Mouse (Mus musculus): Measurements from ENCODE around the gene Smoc1.

Smoc1 gene

DNA sequence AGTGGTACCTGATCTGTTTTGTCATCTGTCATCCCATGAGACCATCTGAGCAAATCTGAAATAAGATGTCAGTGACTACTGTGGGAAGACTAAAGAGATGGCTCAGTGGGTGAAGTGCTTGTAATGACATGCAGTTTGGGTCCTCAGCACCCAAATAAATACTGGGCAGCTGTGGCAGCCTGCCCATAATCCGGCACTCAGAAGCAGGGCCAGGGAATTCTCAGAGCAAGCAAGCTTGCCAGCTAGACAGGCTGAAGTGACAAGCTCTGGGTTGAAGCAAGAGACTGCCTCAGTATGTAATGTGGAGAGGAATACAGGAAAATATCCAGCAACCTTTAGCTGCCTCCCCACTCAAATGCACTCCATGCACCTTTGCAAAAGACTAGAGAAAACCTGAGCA lies 58.6 kb downstream of the Smoc1 start:
- no peak for DNase-seq

DNA sequence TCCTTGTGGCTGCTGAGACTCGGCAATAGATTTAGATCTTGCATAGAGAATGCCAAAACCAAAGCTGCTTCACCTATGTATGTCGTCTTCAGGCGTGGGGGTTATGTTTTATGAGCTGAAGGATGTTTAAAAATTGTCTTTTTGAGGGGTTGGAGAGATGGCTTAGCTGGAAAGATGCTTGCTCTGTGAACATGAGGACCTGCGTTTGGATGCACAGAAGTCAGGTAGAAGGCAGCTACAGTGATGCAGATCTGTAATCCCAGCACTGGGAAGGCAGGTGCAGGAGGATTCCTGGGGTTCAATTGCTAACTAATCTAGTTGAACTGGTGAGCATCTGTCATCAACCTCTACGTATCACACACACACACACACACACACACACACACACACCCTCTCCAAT lies 61.5 kb downstream of the Smoc1 start:
- DNase-seq, result no peak

DNA sequence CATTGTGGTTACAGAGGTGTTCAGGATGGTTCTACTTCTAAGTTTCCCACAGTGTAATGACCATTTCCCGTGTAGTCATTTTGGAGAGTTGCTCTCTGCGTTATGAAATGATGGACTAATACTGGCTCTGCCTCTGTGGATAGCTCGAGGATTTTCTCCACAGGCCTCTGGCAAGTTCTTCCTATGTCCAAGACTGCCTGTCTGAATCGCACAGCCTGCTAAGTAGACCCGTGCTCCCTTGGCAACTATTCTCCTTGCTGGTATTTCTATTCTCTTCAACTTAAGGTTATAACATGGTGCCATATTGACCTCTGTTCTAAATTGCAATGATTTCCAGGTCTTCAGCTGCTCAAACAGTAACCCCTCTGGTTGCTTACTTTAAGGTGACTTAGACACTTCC lies 65.0 kb downstream of the Smoc1 start:
- DNase-seq, result no peak

DNA sequence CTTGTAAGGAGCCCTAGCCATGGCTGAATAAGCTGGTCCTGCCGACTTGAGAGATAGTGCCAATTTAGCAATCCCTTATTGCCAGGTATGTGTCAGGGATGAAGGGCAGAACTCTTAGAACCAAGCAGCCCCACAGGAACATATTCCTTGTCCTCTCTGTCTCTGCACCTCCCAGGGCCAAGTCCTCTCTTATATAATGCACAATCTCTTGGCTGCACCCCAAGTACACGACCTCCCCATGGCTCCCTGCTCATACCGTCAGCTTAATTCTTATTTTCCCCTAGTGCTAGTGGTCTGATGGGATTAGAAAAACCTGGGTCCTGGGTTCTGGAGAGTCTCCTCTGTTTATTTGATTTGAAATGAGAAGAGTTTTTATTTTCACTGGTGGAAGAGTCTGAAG lies 66.0 kb downstream of the Smoc1 start:
- DNase-seq, result no peak

DNA sequence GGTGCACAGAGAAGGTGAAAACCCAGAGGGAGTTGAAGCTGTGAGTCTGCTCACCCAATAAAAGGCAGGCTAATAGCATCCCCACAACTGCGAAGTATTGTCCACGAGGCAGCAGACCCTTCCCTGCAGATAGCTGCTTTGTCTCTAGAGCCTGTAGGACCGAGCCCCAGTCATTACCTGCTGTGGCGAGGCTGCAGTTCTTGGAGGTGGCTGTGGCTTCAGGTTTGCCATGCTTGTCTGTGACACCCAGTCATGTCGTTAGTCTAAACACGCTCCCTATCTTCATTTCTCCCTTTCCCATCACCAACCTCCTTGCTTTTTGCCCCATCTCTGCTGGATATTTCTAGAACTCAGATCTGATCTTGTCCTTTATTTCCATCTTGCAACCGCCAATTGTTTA lies 66.6 kb downstream of the Smoc1 start:
- no peak for DNase-seq

DNA sequence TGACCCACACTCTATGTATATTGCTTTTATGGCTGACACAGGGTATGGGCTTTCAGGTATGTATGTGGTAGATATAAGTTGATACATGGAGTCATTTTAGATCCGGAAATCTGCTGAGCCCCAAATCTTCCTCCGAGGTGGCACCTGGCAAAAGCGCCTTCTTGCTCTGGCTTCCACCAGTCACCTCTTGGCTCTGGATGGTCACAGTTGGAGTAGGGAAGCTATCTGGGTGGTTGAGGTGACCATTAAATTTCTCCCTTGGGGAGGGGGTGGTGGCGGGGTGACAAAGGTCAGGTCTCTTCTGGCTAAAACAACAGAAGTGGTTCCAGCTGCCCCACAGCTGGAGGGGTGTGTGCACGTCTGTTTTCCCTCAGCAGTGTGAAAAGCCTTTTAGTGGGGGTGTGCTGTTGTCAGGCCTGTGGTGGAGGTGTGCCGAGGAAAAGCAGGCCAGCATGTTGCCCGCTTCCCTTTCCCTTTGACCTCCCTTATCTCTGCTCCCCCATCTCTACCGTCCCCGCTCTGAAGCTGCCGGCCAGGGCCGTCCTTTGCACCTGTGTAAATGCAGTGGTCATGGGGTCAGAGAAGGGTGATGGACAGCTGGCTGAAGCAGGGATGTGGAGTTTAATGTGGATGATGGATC lies 68.3 kb downstream of the Smoc1 start:
- no peak for DNase-seq

DNA sequence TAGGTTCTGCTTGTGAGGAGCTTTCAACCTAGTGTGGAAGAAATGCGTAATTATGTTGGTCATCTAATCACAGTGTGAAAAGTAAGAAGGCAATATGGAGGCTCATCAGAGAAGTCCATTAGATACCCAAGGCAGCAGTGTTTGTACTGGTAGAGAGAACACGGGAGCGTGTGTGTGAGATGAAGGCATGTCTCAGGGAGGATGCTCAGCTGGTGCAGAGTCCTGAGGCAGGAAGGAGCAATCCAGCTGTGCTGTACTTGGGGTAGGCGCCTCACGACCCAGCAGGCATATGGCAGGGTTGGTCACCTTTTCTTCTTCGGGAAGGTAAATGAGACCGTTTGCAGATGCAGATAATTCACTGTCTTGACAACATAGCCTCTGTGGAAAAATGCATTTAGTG lies 70.7 kb downstream of the Smoc1 start:
- DNase-seq, result no peak

DNA sequence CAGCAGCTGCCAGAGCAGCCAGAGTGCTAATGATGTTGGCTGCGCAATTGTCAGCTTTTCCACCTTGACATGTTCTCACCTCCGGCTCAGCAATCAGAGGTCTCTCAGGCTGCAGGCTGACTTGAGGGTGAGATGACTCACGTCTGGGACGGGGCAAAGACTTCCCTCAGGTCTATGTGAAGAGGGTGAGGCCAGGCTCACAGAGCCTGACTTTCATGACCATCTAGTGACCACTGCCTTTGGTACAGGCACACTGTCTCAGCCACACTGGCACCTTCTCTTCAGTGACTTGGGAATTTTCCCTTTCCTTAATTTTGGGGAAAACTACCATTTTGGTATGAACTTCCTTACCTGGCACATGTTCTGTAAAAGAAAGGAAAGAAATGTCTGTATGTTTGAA lies 71.1 kb downstream of the Smoc1 start:
- no peak for DNase-seq

DNA sequence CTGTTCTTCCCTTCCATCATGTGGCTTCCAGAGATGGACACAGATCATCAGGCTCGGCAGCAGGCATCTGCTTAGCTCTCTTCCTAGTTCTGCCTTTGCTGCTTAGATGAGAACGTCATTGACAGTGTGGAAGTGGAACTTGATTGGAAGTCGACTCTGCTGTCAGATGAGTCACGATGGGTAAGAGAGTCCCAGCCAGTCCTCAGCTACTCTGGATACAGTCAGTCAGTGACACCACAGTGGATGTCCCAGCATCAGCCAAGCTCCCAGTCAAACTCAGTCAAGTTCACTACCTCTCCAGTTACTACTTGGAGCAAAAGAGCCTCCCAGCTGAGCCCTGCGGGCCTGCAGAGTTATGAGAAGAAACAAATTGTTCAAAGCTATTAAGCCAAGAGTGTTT lies 72.6 kb downstream of the Smoc1 start:
- DNase-seq, result no peak

DNA sequence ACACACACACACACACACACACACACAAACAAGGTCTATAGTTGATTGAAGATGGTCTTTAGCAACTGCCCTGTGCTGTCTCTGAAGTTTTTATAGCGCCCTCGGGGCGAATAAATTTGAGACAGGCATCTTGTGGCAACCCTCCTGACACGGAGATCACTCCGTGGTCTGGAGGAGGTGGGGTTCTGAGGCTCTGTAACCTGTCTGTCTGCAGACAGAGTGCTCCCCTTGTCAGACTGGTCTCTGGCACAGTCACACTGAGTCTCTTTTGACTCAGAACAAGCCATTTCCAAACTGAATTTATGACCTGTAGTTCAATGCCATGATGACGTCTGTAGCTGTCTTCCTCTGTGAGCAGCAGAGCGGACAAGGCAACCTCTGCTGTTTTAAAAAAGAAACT lies 75.1 kb downstream of the Smoc1 start:
- no peak for DNase-seq

DNA sequence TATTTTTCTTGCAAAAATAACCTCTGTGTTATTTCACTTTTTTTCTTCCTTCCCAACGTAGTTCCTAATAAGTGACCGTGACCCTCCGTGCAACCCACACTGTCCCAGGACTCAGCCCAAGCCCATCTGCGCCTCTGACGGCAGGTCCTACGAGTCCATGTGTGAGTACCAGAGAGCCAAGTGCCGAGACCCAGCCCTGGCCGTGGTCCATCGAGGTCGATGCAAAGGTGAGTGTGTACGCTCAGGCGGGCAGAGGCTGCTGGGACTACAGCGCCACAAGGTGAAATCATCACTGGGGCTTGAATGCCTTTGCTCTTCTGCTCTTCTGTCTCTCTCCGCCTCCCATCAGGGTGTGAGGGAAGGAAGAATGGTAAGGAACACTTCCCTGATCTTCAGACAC lies 77.9 kb downstream of the Smoc1 start:
- DNase-seq, result peak in 1 of 2 experiments; percentile 49

DNA sequence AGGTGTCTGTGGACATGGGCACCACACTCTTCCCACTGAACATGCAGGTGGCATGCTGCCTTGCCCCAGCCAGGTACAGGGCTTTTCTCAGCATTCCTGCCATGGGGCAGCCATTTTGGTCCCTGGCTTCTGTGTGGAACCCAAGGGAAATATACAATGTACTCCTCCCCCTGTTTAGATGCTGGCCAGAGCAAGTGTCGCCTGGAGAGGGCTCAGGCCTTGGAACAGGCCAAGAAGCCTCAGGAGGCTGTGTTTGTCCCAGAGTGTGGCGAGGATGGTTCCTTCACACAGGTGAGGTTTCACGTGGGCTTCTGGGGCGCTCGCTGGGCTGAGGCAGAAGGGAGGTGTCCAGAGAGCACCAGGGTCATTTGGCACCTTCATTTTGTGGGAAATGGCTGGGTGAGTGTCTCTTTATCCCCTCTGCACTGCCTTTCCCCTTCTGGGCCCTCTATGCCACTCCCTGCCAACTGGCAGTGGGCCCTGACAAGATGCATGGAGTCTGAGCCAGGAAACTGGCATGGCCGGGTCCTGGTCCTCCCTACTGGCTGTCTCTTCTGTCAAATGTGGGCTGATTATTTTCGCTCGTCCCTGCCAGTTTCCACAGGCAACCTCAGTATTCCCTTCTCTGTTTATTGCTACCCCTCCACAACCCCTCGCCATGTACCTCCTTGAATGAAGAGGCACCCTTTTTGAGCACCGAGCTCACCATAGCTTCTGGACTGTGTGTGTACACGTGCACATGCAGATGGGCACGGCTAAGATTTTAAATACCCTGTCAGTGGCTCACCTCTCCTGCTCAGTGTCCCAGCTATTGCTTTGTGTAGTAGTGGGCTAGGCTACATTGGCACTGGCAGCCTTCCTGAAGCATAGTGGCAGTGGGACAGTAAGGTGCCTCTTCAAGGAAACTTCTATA lies 79.4 kb downstream of the Smoc1 start:
- DNase-seq, result peak; percentile 81 to 87

DNA sequence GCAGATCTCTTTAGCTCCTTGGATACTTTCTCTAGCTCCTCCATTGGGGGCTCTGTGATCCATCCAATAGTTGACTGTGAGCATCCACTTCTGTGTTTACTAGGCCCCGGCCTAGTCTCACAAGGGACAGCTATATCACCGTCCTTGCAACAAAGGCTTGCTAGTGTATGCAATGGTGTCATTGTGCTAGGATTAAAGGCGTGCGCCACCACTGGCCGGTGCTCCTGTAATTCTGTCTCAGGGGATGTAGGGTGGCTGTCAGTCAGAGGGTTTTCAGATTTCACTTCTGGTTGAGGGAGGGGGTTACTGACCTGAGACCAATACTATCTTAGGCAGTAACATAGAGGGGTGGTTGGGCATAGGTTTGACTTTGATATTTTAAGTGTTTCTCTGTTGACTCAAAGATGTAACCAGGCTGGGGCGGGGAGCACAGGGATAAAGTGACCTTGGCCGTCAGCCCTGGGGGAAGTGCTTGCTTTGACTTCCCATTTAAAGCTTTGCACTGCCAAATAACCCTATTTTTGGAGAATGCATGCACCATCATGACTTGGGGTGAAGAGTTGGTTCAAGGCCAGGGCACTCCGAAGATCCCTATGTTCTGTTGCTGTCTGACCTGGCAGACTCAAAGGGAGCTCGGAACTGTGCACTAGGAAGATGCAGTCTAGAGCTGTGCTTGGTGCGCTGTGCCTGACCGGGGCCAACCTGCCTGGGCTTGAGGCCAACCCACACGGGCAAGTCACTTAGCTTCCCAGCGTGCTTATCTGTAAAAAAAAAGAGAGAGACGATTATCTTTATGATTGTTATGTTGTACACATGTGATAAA lies 80.9 kb downstream of the Smoc1 start:
- peak; percentile 41 to 65 for DNase-seq

DNA sequence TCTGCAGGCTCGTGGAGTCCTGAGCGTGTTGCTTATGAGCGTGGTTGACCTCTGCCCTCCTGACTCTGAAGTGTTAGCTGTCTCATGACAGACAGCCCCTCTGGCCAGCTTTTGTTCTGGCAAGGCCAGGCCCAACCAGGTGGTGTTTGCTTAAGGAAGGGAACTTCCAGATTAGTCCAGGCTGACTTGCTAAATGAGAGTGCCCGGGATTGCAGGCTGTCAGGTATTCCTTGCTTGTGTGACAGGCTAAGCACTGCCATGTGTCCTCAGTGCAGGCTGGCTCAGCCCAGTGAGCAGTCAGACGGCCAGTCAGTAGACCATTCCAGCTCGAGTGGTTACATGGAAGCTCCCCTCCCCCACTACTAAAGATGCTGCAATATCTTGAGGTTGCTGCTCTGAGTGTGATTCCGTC lies 82.0 kb downstream of the Smoc1 start:
- peak in 1 of 2 experiments; percentile 20 for DNase-seq

DNA sequence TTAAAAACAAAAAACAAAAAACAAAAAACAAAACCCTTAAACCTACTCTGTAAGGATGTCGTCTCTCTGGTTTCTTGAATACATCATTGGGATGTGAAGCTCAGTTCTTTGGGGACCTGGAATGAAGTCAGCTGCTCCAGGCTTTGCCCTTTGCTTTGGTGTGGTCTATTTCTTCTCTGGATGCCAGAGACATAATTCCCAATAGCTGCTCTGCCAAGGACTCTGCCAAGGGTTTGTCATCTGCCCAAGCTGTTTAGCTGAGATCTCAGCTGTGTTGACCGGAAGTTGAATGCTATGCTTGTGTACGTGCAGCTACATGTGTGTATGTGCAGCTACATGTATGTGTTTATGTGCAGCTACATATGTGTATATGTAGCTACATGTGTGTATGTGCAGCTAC lies 83.4 kb downstream of the Smoc1 start:
- no peak for DNase-seq

DNA sequence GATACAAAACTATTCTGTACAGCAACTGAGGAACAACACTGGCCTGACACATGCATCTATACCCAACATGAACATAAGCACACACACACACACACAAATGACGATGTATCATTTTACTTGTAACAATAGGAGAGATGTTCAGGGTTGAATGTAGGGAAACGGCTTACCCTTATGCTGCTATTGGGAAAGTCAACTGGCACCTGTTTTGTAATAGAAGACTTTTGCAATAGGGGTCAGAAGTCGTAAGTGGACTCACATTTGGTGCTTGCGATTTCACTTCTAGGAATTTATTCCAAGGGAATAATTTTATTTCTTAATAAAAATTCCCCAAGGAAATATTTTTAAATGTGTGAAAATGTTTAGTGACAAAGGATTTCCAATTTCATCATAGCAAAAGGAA lies 85.7 kb downstream of the Smoc1 start:
- DNase-seq, result no peak

DNA sequence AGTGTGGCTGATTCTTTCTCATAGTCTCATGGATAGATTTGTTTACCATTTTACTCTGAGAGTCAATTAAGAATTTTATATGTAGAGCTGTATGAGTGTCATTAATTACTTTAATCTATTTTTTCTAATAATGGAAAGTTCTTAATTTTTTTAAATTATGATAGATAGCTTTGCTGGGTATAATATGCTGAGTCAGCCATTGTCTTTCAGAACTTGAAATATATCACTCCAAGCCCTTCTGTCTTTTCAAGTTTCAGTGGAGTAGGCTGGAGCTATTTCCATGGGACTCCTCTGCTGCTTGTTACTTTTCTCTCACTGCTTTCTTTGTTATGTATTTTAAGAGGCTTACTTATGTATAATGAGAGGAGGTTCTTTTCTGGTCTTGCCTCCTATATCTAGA lies 93.7 kb downstream of the Smoc1 start:
- DNase-seq, result no peak

DNA sequence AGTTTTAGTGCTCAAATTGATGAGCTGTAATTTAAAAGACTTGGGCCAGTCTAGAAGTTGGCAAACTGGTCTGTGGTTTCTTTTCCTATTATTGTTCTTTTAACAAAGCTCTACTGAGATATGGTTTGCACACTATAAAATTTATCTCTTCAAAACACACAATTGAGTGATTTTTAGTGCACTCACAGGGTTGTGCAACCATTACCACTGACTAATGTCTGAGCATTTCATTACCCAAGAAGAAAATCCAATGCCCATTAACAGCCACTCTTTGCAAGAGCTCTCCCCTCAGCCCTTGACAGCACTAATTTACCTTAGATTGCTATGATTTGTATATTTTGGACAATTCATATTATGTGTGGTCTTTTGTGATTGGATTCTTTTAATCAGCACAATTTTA lies 97.2 kb downstream of the Smoc1 start:
- no peak for DNase-seq

DNA sequence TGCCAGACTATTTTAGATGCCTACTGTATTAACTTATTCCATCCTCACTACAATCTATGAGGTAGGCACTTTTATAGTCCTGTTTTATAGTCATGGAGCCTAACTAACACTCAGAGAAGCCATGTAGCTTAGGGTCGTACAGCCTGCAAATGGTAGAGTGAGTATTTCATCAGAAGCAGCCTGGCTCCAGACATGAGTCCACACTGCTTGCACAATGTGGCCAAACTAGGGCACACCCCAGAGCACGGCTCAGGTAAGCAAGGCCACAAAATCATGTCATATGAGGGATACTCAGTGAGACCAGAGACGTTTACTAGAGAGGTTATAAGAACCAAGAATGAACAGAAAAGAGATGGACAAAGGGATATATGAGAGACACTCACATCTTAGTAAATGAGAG lies 100.2 kb downstream of the Smoc1 start:
- DNase-seq, result no peak

DNA sequence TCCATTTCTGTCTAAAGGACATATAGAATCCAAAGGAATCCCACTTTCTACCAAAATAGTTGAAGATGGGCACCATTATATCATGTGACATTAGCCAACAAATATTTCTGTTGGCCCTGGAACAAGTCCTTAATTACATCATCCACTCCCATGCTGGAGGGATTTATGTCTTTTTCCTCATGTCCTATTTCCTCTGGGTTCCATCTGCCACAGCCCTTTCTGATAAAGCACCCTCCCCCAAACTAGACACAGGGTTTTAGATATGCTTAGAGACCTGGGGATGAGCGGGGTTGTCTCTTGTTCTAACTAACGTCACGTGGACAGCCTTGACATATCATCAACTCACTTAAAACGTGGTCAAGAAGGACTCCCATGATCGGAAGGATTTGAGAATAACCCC lies 102.1 kb downstream of the Smoc1 start:
- no peak for DNase-seq

DNA sequence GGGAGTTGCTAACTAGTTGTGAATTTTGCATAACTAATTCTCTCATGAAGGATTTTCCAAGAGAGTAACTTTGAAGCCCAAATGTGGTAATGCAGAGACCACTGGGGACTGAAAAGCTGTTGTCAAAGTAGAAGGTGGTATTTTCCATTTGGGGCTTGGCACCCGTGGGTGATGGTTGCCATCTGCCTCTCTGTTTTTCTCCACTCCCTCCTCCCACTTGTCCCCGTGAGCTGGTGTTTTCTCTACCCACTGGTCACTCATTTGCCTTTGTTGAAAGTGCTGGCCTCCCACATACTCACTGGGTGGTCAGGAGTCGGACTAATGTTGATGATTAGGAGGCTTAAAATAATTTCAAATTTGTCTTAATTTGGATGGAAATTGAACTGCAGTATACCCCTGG lies 104.1 kb downstream of the Smoc1 start:
- peak; percentile 34 to 43 for DNase-seq

DNA sequence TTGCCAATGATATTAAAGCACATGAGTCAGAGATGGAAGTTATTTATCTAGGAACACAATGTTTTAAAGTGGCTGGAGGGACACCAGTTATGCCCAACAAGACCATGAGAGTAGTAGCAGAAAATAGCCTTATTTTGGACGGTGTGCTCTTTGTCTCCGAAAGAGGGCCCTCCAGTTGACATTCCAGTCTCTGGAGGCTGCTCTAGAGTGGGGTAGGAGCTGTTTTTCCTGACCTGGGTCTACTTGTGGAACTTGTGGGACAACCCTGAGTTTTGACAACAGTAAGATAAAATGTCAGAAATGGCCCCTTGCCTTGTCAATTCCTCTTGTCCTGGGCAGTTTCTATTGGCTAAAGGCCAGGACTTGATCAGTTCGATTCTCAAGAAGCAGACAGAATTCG lies 104.5 kb downstream of the Smoc1 start:
- DNase-seq, result no peak

DNA sequence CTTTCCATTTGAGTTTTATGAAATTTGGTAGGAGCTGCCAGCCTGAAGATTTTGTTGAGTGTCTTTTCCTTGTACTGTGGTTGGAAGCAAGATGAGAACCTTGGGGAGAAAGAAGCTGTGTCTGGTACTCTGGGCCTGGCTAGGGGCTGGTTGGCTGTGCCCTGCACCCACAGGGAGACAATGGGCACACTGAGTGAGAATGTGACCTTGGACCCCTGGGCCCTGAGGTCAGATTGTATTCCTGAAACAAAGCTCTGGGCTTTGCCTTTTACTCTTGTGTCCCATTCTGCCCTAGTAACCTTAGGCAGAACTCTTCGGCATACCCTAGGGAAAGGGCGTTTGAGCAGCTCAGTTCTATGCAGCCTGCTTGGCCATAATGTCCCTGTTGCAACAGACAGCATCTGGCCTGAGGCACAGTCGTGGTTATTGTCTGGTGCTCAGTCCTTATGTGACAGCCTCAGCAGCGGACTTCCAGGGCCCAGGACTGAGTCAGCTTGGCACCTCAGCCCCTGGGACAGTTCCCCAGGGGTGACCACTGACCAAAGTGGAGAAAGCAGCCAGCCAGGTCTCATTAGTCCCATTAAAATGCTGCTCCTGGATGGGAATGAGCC lies 106.6 kb downstream of the Smoc1 start:
- no peak for DNase-seq

Measured in cerebellum, postnatal 25 days (tissue).